8 mouse cellular contexts compared by ENCODE assay signal in the genomic region with DNA sequence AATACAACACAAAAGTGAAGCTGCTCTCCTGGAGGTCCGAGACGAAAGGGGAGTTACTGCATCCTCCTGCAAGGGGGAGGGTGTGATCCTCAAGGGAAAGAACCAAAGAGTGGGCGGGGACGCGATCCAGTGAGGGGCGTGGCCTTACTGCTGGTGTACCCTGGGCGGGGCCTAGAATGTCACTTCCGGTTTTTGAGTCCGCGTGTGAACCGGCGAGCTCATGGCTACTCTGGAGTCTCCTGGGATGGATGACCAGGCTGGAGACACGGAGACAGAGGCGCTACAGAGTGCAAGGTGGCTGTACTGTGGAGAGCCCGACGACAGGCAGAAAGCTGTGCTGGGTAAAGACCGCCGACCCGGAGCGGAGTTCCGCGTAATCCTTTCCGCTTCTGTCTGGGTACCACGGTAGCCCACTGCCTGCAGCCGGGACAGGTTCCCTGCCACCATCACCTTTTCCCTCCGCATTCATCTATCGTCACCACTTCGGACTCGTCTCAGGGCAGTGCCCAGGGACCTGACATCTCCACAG. TPM values are rescaled to one million over a fixed set of nuclear protein-coding genes. Genes with fewer than 3 reads are reported as not detected.
A peak's percentile ranks its signal among the peaks of the same experiment; 100 is the strongest.
DNase-seq lines count a peak whose midpoint lies in the region; ATAC-seq and TF ChIP-seq lines count a peak whose summit lies in the region.

Polr1e (plus strand) TSS at position 132 of the 529 bp plus-strand sequence.

- H3K27ac ChIP-seq in ES-Bruce4 (ENCODE audit: insufficient read depth, low read length), result 0 out of 2 replicates have a peak within 1 kb of the TSS, but pooled peaks have one; percentile 7
- no peak within 1 kb of the TSS; the same call in 1 of the 2 replicates for H3K27ac ChIP-seq in forebrain, embryonic 13.5 days
- no peak within 1 kb of the TSS for H3K27ac ChIP-seq in liver, postnatal 0 days (ENCODE audit: low read depth)
- no peak within 1 kb of the TSS for H3K27ac ChIP-seq in neural tube, embryonic 14.5 days (ENCODE audit: low read depth, low read length)

- 0 out of 2 replicates have a peak, but pooled peaks cover 8% of the 10 kb centered on the region for H3K36me3 ChIP-seq in ES-Bruce4 (ENCODE audit: control insufficient read depth, insufficient read depth, low read length, poor library complexity, severe bottlenecking)
- peaks cover 5% of the 10 kb centered on the region; the same call in 1 of the 2 replicates for H3K36me3 ChIP-seq in forebrain, embryonic 13.5 days (ENCODE audit: poor library complexity, severe bottlenecking)
- H3K36me3 ChIP-seq in liver, postnatal 0 days (replicated peaks; ENCODE audit: insufficient read depth, low read length), result no peaks in the 10 kb centered on the region; the same call in 1 of the 2 replicates
- no peaks in the 10 kb centered on the region for H3K36me3 ChIP-seq in neural tube, embryonic 14.5 days (ENCODE audit: control insufficient read depth, insufficient read depth, low read length)

- H3K4me2 ChIP-seq in forebrain, embryonic 13.5 days, result peak within 1 kb of the TSS; percentile 95
- peak within 1 kb of the TSS; percentile 88 for H3K4me2 ChIP-seq in liver, postnatal 0 days (ENCODE audit: low read depth, low read length)
- H3K4me2 ChIP-seq in neural tube, embryonic 14.5 days (ENCODE audit: low read depth, low read length), result peak within 1 kb of the TSS; percentile 92

- no peaks in the 10 kb centered on the region for H3K4me1 ChIP-seq in ES-Bruce4 (ENCODE audit: control insufficient read depth, insufficient read depth, low read length)
- peaks cover 20% of the 10 kb centered on the region for H3K4me1 ChIP-seq in forebrain, embryonic 13.5 days
- peaks cover 18% of the 10 kb centered on the region for H3K4me1 ChIP-seq in liver, postnatal 0 days (ENCODE audit: insufficient read depth)
- H3K4me1 ChIP-seq in neural tube, embryonic 14.5 days (ENCODE audit: control insufficient read depth, insufficient read depth, low read length), result peaks cover 13% of the 10 kb centered on the region

- intact Hi-C loops in heart, postnatal 10 days (cut with DNase I), result loop anchor here (5.0 to 10.0 kb wide), 6 partner anchors 89 to 1119 kb away; partner anchors contain the start of genes Ncbp1, Shb, Tomm5 and Tstd2

- H3K9ac ChIP-seq in ES-Bruce4 (ENCODE audit: low read depth, poor library complexity, severe bottlenecking), result peak within 1 kb of the TSS; percentile 59
- H3K9ac ChIP-seq in forebrain, embryonic 13.5 days, result peak within 1 kb of the TSS; percentile 76
- peak within 1 kb of the TSS; percentile 65 for H3K9ac ChIP-seq in liver, postnatal 0 days (replicated peaks)
- peak within 1 kb of the TSS; percentile 58 for H3K9ac ChIP-seq in neural tube, embryonic 14.5 days (replicated peaks; ENCODE audit: low read depth, low read length)

- no peaks in the 10 kb centered on the region for H3K27me3 ChIP-seq in ES-Bruce4 (ENCODE audit: control insufficient read depth, insufficient read depth, low read length, poor library complexity, severe bottlenecking)
- no peaks in the 10 kb centered on the region for H3K27me3 ChIP-seq in forebrain, embryonic 13.5 days
- no peaks in the 10 kb centered on the region for H3K27me3 ChIP-seq in liver, postnatal 0 days (ENCODE audit: insufficient read depth, low read length)
- no peaks in the 10 kb centered on the region for H3K27me3 ChIP-seq in neural tube, embryonic 14.5 days (ENCODE audit: control insufficient read depth, insufficient read depth, low read length)

- WGBS in forebrain, embryonic 13.5 days, result under 1% methylated on average over 28 of the region's 29 CpGs
- WGBS in large intestine, adult 2 months, result under 1% methylated on average over 29 of the region's 29 CpGs
- WGBS in liver, postnatal 0 days (ENCODE audit: insufficient replicate concordance), result under 1% methylated on average over 29 of the region's 29 CpGs
- under 1% methylated on average over 29 of the region's 29 CpGs for WGBS in neural tube, embryonic 14.5 days

- TF ChIP-seq EP300 in ES-Bruce4 (IDR thresholded peaks at IDR 0.05; ENCODE audit: insufficient read depth, low read depth, low read length), result peak; percentile 44; the same call in 1 of the 2 replicates
- TF ChIP-seq EP300 in liver, postnatal 0 days (IDR thresholded peaks at IDR 0.05; ENCODE audit: low read depth), result no peak

- no peak for TF ChIP-seq POLR2A in ES-Bruce4 (IDR thresholded peaks at IDR 0.05; ENCODE audit: insufficient read depth, low read length)

- DNase-seq in heart, postnatal 10 days, result peak; percentile 94 to 97
- DNase-seq in large intestine, adult 2 months (ENCODE audit: low read depth, low spot score), result peak; percentile 95
- peak; percentile 96 for DNase-seq in liver, postnatal 0 days
- peak; percentile 97 for DNase-seq in testis, postnatal 10 days (ENCODE audit: low spot score)

- no peak for TF ChIP-seq CTCF in ES-Bruce4 (IDR thresholded peaks at IDR 0.05; ENCODE audit: low read depth, low read length)
- no peak for TF ChIP-seq CTCF in liver, postnatal 0 days (IDR thresholded peaks at IDR 0.05; ENCODE audit: low read depth)

- peak; percentile 83 for ATAC-seq in cerebellum, adult (ENCODE audit: insufficient number of reproducible peaks, low FRiP score, low TSS enrichment)
- ATAC-seq in forebrain, embryonic 13.5 days, result peak; percentile 90
- peak; percentile 89 for ATAC-seq in liver, postnatal 0 days
- ATAC-seq in neural tube, embryonic 14.5 days (ENCODE audit: low read depth), result peak; percentile 86

- no peaks in the 10 kb centered on the region for H3K9me3 ChIP-seq in ES-Bruce4 (replicated peaks; ENCODE audit: control insufficient read depth, insufficient read depth, low read length, poor library complexity, severe bottlenecking)
- H3K9me3 ChIP-seq in forebrain, embryonic 13.5 days (replicated peaks), result no peaks in the 10 kb centered on the region
- H3K9me3 ChIP-seq in liver, postnatal 0 days (ENCODE audit: low read length), result no peaks in the 10 kb centered on the region
- no peaks in the 10 kb centered on the region for H3K9me3 ChIP-seq in neural tube, embryonic 14.5 days (ENCODE audit: control insufficient read depth, low read length)

- H3K4me3 ChIP-seq in ES-Bruce4 (ENCODE audit: low read depth, low read length), result peak within 1 kb of the TSS; percentile 95
- peak within 1 kb of the TSS; percentile 79 for H3K4me3 ChIP-seq in forebrain, embryonic 13.5 days
- peak within 1 kb of the TSS; percentile 84 for H3K4me3 ChIP-seq in liver, postnatal 0 days (ENCODE audit: low read depth, low read length)
- H3K4me3 ChIP-seq in neural tube, embryonic 14.5 days (ENCODE audit: low read depth, low read length), result peak within 1 kb of the TSS; percentile 67

RNA-seq across cellular contexts. Expression of gene Polr1e, which starts in this region (rescaled TPM):
- polyA plus RNA-seq in ES-Bruce4 (2011; ENCODE audit: insufficient read depth, insufficient read length, low read depth, missing spikeins), result 35.1 and 36.0 TPM in 2 replicates
- polyA plus RNA-seq in forebrain, embryonic 13.5 days (2015; fragmentation: Nextera tagmentation; extraction: Ambion mirVana), result 37.2 and 40.5 TPM in 2 replicates
- 10 to 100 TPM; 34.1 to 49.8 TPM for total RNA-seq in heart, postnatal 10 days (2021)
- 5.2 and 5.4 TPM in 2 replicates for polyA plus RNA-seq in large intestine, adult 2 months (2012; rRNA removed)
- polyA plus RNA-seq in liver, postnatal 0 days (2015; fragmentation: Nextera tagmentation; extraction: Ambion mirVana), result 8.7 and 11.0 TPM in 2 replicates
- 36.3 and 42.8 TPM in 2 replicates for polyA plus RNA-seq in neural tube, embryonic 14.5 days (2014; fragmentation: Nextera tagmentation; extraction: Ambion mirVana)
